Mouse (Mus musculus): ENCODE measurements around the gene Pla2g15.

- TF ChIP-seq CTCF (IDR thresholded peaks at IDR 0.05; ENCODE audit: extremely low read depth, insufficient read length, insufficient replicate concordance, low read depth, low read length) = no peak
- no peak for TF ChIP-seq POLR2A (IDR thresholded peaks at IDR 0.05; ENCODE audit: low read depth, low read length)
Observed at GRCm38 (mm10) chr8:106210035-106210731, 60.0 kb downstream of the Pla2g15 start.
